Mouse (Mus musculus) limb, embryonic 14.5 days (tissue): ENCODE results near the gene Spint2. TPM values are rescaled to one million over a fixed set of nuclear protein-coding genes. Genes with fewer than 3 reads are reported as not detected.

ENCODE experiments used
- ATAC-seq: fragments of 200-750 bp; cut with Nextera tagmentation; 2 replicates; pipeline ENCODE4 v1.8.0; 2017; ENCODE audit warnings: low read depth, moderate number of reproducible peaks, moderate TSS enrichment; ENCODE audit not compliant: low FRiP score
- DNase-seq: peaks from one replicate; pipeline ENCODE4 v3.0.0-alpha.2; 2015; ENCODE audit warnings: low spot score
- H3K27ac ChIP-seq: fragments of 300-500 bp; sonication (generic); replicated peaks from 2 replicates; pipeline ENCODE4 v1.5.1; 2014; ENCODE audit warnings: low read depth, mild to moderate bottlenecking, low read length, moderate library complexity, mixed read lengths
- H3K27me3 ChIP-seq: fragments of 300-500 bp; sonication (generic); 2 replicates; pipeline ENCODE4 v1.6.1; 2014; ENCODE audit warnings: low read length, mixed read lengths; ENCODE audit not compliant: control insufficient read depth, insufficient read depth
- H3K36me3 ChIP-seq: fragments of 300-500 bp; sonication (generic); 2 replicates; pipeline ENCODE4 v1.6.1; 2014; ENCODE audit warnings: mild to moderate bottlenecking, low read length, moderate library complexity, mixed read lengths; ENCODE audit not compliant: control insufficient read depth, insufficient read depth
- H3K4me1 ChIP-seq: fragments of 300-500 bp; sonication (generic); 2 replicates; pipeline ENCODE4 v1.6.1; 2014; ENCODE audit warnings: antibody characterized with exemption, low read length, mixed read lengths; ENCODE audit not compliant: control insufficient read depth, insufficient read depth
- H3K4me2 ChIP-seq: fragments of 300-500 bp; sonication (generic); replicated peaks from 2 replicates; pipeline ENCODE4 v1.6.1; 2014; ENCODE audit warnings: low read depth, mild to moderate bottlenecking, low read length, moderate library complexity; ENCODE audit not compliant: severe bottlenecking
- H3K4me3 ChIP-seq: fragments of 300-500 bp; sonication (generic); replicated peaks from 2 replicates; pipeline ENCODE4 v1.5.1; 2014; ENCODE audit warnings: low read length
- H3K9ac ChIP-seq: fragments of 300-500 bp; sonication (generic); 2 replicates; pipeline ENCODE4 v1.6.1; 2014; ENCODE audit warnings: mild to moderate bottlenecking, low read depth, low read length, moderate library complexity; ENCODE audit not compliant: severe bottlenecking
- H3K9me3 ChIP-seq: fragments of 300-500 bp; sonication (generic); 2 replicates; pipeline ENCODE4 v1.6.1; 2016; ENCODE audit warnings: low read length; ENCODE audit not compliant: control insufficient read depth
- POLR2A ChIP-seq: fragments of 200-500 bp; IDR thresholded peaks from 2 replicates; pipeline ENCODE4 v1.8.0; 2012; ENCODE audit warnings: inconsistent platforms, mild to moderate bottlenecking, moderate library complexity, borderline replicate concordance; ENCODE audit not compliant: insufficient read depth, insufficient read length; ENCODE audit errors: extremely low read depth
- WGBS: fragments of 180-500 bp; shearing (Covaris S2); extraction: QIAGEN DNeasy Blood & Tissue Kit; methylation state at CpG from one replicate; pipeline ENCODE4 v1.1.7; 2014; 5-methylcytosine and 5-hydroxymethylcytosine counted together
- polyA plus RNA-seq, 2 experiments: library from polyadenylated mRNA; depleted of rRNA in 1 of 2; stranded (reverse) in 1 of 2; unstranded in 1 of 2; fragments of >200 nt; fragmentation: Nextera tagmentation in 1 of 2; extraction: Ambion mirVana in 1 of 2; gene quantifications; 2 replicates each; pipeline versions ENCODE4 v1.2.1 to v1.2.3; 2012 to 2014

Spint2 gene
- polyA plus RNA-seq, 2 experiments: 95.3 to 149 TPM

GRCm38 (mm10) chr7:29313572-29314261 lies 32.0 kb upstream of the Spint2 start:
- no peak for TF ChIP-seq POLR2A
- H3K4me1 ChIP-seq: peaks cover 69% of the 10 kb centered on the region
- 46% methylated on average over 9 of the region's 9 CpGs for WGBS
- H3K4me3 ChIP-seq: no peak overlapping the region
- DNase-seq (no peak), ATAC-seq (no peak)
- H3K9me3 ChIP-seq: no peaks in the 10 kb centered on the region
- H3K36me3 ChIP-seq: peaks cover 6% of the 10 kb centered on the region; the same call in 1 of the 2 replicates
- no peaks in the 10 kb centered on the region for H3K27me3 ChIP-seq
- no peak overlapping the region for H3K4me2 ChIP-seq
- H3K27ac ChIP-seq: no peak overlapping the region
- H3K9ac ChIP-seq: no peak overlapping the region

DNA sequence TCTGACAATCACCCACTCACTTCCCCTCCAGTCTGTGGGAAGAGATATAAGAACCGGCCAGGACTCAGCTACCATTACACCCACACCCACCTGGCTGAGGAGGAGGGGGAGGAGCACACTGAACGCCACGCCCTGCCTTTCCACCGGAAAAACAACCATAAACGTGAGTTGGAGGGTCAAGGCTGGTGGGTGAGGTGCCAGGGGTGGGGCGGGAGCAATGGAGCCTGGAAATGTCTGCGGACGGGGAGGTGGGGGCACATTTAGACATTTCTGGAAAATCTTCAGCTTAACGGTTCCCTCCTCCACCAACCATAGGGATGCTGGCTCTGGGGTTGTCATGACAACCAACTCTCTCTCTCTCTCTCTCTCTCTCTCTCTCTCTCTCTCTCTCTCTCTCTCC lies 31.3 kb upstream of the Spint2 start:
- Histone ChIP-seq H3K27me3 (no peaks in the 10 kb centered on the region), H3K9me3 (no peaks in the 10 kb centered on the region), H3K9ac (no peak overlapping the region), H3K4me1 (peaks cover 69% of the 10 kb centered on the region), H3K36me3 (peaks cover 6% of the 10 kb centered on the region; the same call in 1 of the 2 replicates), H3K4me3 (no peak overlapping the region), H3K4me2 (no peak overlapping the region), H3K27ac (no peak overlapping the region)
- DNase-seq (no peak), ATAC-seq (no peak)
- TF ChIP-seq POLR2A: no peak
- WGBS: 21% methylated on average over 9 of the region's 9 CpGs

DNA sequence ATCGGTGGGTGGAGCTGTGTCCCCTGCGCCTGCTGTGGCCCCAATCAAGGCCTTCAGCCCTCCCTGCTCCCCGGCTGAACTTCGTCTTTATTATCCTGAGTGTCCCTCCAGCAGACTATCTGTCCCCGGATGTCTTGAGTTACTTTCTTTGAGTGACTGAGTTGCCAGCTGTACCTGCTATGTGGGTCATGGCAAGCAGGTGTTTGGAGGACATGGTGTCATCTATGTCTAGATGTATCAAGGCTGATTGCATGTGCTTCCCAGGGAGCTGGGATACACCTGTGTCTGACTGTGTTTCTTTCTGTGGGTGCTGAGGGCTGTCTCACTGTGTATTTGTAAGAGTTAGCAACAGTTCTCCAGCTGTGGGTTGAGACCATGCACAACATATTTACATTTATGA lies 28.0 kb upstream of the Spint2 start:
- ATAC-seq: no peak
- 6% methylated on average over 5 of the region's 5 CpGs for WGBS

GRCm38 (mm10) chr7:29309221-29309721 lies 27.6 kb upstream of the Spint2 start:
- Histone ChIP-seq H3K4me1 (peaks cover 53% of the 10 kb centered on the region), H3K4me2 (peak overlapping the region; percentile 95), H3K4me3 (peak overlapping the region; percentile 62), H3K27ac (peak overlapping the region; percentile 55), H3K9me3 (no peaks in the 10 kb centered on the region), H3K9ac (peak overlapping the region; percentile 67), H3K27me3 (peaks cover 7% of the 10 kb centered on the region; the same call in 1 of the 2 replicates), H3K36me3 (peaks cover 6% of the 10 kb centered on the region; the same call in 1 of the 2 replicates)
- TF ChIP-seq POLR2A: no peak
- ATAC-seq (peak; percentile 5; the same call in 1 of the 2 replicates), DNase-seq (no peak)
- WGBS: under 1% methylated on average over 26 of the region's 36 CpGs

More for the DNA sequence above, 28.0 kb upstream of the Spint2 start:
- Histone ChIP-seq H3K4me3 (peak overlapping the region; percentile 62), H3K27ac (peak overlapping the region; percentile 55; the same call in 1 of the 2 replicates), H3K9me3 (no peaks in the 10 kb centered on the region), H3K27me3 (peaks cover 7% of the 10 kb centered on the region; the same call in 1 of the 2 replicates), H3K9ac (peak overlapping the region; percentile 67), H3K36me3 (peaks cover 6% of the 10 kb centered on the region; the same call in 1 of the 2 replicates), H3K4me2 (peak overlapping the region; percentile 95), H3K4me1 (peaks cover 53% of the 10 kb centered on the region)
- DNase-seq: no peak
- TF ChIP-seq POLR2A: no peak

GRCm38 (mm10) chr7:29307350-29308104 lies 25.8 kb upstream of the Spint2 start:
- Histone ChIP-seq H3K4me2 (peak overlapping the region; percentile 95), H3K27me3 (peaks cover 7% of the 10 kb centered on the region; the same call in 1 of the 2 replicates), H3K4me3 (peak overlapping the region; percentile 62), H3K9ac (peak overlapping the region; percentile 53), H3K9me3 (no peaks in the 10 kb centered on the region), H3K27ac (no peak overlapping the region), H3K4me1 (peaks cover 43% of the 10 kb centered on the region), H3K36me3 (peaks cover 6% of the 10 kb centered on the region; the same call in 1 of the 2 replicates)
- ATAC-seq (peak; percentile 85), DNase-seq (peak; percentile 92)
- 3% methylated on average over 38 of the region's 42 CpGs for WGBS
- no peak for TF ChIP-seq POLR2A
